Mouse (Mus musculus) T-helper 1 cell (primary cell): ENCODE measurements around the gene 2310034C09Rik.
"Not testable (repeated sequence)": the region's sequence is repeated elsewhere in the genome, so short reads cannot be mapped to it uniquely, and the experiment has no call there.

Source experiments
- in situ Hi-C: fragments of 300-600 bp; cut with MboI, MseI; formaldehyde crosslinking; loops from one replicate; pipeline ENCODE4 v1.15.1; 2025; ENCODE audit warnings: high pct_unique_total_duplicates

The 2310034C09Rik gene

DNA sequence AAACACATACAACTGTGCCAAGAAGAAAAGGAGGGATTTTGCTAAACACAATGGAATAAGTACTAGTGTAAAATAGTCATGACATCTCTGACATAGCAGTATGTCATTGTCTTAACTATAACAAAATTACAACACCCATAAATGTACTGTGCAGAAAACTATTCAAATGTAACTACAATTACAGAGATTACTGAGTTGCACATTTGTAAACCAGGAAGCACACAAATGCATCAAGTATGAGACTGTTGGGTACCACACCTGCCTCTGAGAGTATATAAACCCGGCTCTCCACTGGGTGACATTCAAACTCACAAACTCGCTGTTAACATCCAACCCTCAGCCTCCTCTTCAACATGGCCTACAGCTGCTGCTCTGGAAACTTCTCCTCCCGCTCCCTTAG is at the start of gene 2310034C09Rik:
Gene 2310034C09Rik, plus strand, starts transcription at position 301 of the 400 bp plus-strand sequence.
- in situ Hi-C loops = not testable (repeated sequence)

DNA sequence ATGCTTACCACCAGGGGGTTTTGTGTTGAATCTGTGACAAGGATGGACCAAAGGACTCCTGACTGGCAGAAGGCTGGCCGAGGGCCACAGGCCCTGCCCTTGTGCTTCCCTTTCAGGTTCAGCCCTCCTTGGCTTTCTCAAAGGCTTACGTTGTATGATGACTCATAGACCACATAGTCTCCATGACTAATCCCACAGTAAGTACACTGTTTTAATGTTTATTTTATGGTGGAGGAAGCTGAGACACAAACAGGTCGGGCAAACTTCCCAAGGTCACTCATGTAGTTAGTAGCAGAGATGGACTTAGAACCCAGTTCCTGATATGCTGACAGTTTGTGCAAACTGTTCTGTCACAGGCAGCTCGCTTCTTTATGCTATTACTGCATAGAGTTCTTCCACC is 47.9 kb upstream of the 2310034C09Rik start:
- in situ Hi-C loops = no loop called here

DNA sequence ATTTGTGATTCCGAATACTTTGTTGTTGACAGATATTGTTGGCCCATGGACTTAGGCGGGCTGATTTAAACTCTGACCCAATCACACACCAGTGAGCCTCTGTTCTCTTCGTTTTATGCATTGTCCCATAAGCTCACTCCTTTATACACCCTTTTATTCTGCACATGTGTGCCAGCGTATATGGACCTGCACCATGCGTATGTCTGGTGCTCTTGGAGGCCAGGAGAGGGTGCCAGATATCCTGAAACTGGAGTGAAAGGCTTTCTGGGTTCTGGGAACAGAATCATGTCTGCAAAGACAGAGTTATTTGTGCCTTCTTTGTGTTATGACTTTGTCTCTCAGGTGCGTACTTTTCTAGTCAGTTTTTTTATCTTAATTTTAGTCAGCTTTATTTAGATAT is 47.4 kb upstream of the 2310034C09Rik start:
- in situ Hi-C loops = no loop called here

DNA sequence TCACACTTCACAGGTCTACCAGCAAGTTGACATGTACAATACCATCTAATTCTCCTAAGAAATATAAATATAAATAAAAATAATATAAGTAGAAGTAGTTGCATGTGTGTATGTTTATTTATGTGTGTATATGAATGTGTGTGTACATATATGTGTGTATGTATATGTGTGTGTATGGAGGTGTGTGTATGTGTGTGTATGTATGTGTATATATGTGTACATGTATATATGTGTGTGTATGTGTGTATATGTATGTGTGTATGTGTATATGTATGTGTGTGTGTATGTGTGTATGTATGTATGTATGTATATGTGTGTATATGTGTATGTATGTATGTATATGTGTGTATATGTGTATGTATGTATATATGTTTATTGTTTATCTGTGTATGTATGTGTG is 42.1 kb upstream of the 2310034C09Rik start:
- in situ Hi-C loops = no loop called here

DNA sequence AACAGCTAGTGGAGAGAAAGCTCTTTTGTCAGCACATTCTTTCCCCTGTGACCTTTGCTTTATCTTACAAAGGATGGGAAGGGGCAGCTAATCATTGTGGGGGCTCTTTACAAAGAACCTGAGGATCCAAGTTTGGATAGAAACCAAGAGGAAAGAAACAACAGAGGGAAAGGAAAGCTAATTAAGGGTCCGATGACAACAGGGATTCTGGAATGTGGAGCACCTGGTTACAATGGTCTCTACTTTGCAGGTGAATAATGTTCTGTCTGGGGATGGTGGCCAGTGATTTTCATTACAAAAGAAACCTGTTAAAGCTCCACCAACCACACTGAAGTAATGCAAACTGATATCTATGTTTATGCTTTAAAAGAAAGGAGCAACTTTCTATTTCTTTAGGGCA is 38.6 kb upstream of the 2310034C09Rik start:
- in situ Hi-C loops = no loop called here

DNA sequence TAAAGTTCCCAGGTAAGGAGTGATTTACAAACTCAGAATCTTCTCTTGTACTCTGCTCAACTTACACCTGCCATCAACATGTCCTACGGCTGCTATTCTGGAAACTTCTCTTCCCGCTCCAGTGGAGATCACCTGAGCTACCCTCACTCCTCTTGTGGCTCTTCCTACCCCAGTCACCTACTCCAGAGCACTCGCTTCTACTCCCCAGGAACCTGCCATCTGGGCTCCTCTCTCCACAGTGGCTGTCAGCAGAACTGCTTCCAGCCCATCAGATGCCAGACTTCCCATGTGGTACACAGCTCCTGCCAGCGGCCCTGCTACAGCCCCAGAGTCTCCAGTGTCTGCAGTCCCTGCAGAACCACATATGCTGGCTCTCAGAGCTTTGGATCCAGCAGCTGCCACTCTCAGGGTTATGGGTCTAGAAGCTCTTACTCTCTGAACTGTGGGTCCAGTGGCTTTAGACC is 29.8 kb upstream of the 2310034C09Rik start, which contains the start of gene Krtap13-1:
Gene Krtap13-1, plus strand, starts transcription at position 51 of the 464 bp plus-strand sequence.
- in situ Hi-C loops = no loop called here

DNA sequence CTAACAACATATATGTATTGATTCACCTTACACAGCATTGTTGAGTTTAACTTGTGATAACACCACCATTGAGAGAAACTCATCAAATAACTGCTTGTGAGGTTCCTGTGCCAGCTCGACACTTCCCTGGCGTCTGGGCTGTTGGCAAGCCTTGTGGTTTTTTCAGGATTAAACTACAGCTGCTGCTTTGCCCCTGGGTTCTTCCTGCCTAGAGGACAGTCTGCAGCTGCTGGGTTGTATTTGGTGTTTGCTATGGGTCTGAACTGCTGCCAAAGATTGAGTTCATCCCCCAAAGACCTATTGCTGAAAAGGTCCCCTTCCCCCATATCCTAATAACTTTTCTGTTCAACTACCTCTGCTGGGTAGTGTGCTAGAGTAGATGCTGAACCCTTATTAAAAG is 23.3 kb upstream of the 2310034C09Rik start:
- in situ Hi-C loops = no loop called here

DNA sequence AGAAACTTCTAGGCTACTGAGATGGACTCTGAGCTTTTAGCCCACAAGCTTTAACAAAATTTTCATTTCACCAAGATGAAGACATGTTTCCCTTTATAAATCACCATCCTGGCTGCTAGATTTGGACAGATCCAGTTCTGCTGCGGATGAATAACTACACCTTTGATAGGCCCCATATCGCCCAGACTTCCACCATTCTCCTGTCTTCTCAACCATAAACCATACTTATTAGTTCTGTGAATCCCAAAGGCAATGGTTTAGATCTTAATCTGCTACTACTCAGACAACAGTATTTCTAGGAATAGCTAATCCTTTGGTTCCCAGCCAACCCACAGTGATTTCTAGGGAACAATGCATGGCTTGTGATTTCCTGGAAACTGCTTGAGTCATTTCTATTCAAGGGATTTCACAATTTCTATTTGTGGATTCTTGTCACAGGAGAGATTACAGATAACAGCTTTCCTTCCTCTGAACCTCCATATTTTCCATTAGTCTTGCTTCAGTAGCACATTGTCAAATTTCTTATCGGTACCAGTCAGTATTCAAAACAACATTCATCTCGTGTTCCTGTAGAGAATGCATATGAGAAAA is 13.8 kb upstream of the 2310034C09Rik start:
- in situ Hi-C loops = no loop called here

DNA sequence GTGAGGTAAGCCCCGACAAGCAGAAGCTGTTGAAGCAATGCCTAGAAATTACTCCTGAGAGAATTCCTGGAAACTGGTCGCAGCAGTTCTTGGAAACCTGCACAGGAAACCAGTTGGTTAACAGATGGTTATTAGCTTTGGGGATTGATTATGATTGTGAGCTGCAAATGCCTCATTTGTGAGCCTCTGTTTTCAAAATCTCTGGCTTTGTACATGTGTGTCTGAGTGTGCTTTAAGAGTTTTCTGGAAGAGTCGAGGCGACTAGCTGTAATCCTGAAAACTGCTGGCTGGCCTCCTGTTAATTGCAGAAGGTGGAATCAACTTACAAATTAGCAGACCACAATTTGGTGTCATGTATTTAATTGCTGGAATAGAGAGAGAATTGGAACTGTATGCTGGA is 10.7 kb upstream of the 2310034C09Rik start:
- in situ Hi-C loops = no loop called here

DNA sequence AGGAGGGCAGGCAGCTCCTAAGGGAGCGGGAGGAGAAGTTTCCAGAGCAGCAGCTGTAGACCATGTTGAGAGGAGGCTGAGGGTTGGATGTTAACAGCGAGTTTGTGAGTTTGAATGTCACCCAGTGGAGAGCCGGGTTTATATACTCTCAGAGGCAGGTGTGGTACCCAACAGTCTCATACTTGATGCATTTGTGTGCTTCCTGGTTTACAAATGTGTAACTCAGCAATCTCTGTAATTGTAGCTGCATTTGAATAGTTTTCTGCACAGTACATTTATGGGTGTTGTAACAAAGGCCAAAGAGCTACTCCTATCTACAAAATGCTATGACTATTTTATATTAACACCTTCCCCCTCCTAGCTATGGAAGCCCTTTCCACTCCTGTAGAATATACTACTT is 7.1 kb upstream of the 2310034C09Rik start, which contains the start of gene Krtap13:
Gene Krtap13, minus strand, starts transcription at position 101 of the 400 bp plus-strand sequence.
- in situ Hi-C loops = not testable (repeated sequence)

DNA sequence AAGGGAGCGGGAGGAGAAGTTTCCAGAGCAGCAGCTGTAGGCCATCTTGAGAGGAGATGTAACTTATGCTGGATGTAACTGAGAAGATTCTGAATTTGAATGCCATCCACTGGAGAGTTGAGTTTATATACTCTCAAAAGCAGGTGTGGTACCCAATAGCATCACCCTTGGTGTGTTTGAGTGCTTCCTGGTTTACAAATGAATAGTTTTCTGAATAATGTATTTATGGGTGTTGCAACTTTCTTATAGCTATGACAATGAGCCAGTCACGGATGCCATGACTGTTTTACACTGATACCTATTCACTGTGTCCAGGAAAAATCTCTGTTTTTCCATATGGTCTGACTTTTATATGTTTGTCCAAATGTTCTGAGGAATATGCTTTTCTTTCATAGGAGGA is 15.5 kb downstream of the 2310034C09Rik start, which contains the start of gene 2310057N15Rik:
Gene 2310057N15Rik, minus strand, starts transcription at position 101 of the 400 bp plus-strand sequence.
- in situ Hi-C loops = no loop called here

DNA sequence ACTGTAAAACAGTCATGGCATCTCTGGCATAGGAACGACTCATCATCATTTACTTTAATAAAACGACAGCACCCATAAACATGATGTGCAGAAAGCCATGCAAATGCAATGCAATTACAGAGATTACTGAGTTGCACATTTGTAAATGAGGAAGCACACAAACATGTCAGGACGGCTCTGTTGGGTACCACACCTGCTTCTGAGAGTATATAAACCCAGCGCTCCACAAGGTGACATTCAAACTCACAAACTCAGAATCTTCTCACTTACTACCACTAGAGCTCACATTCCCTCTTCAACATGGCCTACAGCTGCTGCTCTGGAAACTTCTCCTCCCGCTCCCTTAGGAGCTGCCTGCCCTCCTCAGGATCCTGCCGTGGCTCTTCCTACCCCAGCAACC is 18.9 kb downstream of the 2310034C09Rik start, which contains the start of gene Gm5965:
Gene Gm5965, plus strand, starts transcription at position 301 of the 400 bp plus-strand sequence.
- in situ Hi-C loops = no loop called here

DNA sequence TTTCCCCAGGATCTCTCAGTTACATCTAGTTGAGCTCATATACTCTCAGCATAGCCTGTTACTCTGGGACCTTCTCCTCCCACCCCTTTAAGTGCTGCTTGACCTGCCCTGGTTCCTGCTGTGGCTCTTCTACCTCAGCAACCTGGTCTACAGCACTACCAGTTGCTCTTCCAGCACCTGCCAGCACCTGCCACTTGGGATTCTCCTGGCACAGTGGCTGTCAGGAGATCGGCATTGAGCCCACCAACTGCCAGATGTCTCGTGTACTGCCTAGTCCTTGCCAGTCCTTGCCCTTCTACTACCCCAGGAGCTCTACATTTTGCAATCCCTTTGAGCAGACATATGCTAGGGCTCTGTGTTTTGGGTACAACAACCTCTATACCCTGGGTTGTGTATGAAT is 28.1 kb downstream of the 2310034C09Rik start:
- in situ Hi-C loops = no loop called here
